Mouse (Mus musculus) brain, embryonic 14.5 days (tissue): ENCODE measurements around the gene Gnl1.

Experiments used
- CTCF ChIP-seq: fragments of 200-500 bp; IDR thresholded peaks from 2 replicates; pipeline ENCODE4 v1.5.1; 2012; ENCODE audit warnings: inconsistent platforms, mild to moderate bottlenecking, moderate library complexity, borderline replicate concordance; ENCODE audit not compliant: insufficient read depth, insufficient read length; ENCODE audit errors: extremely low read depth
- POLR2A ChIP-seq: fragments of 200-500 bp; IDR thresholded peaks from 2 replicates; pipeline ENCODE4 v1.6.1; 2012; ENCODE audit warnings: mild to moderate bottlenecking, inconsistent platforms, borderline replicate concordance; ENCODE audit not compliant: poor library complexity, insufficient read depth, insufficient read length, severe bottlenecking; ENCODE audit errors: extremely low read depth

- TF ChIP-seq CTCF (no peak), POLR2A (no peak)
These were observed 7.5 kb upstream of the Gnl1 start for GRCm38 (mm10) chr17:35972131-35972530.
